8 mouse cellular contexts compared by ENCODE assay signal in genomic region chr14:34821131-34821790, GRCm38 (mm10). TPM values are rescaled to one million over a fixed set of nuclear protein-coding genes. Genes with fewer than 3 reads are reported as not detected.
DNase-seq lines count a peak whose midpoint lies in the region; ATAC-seq lines count a peak whose summit lies in the region.

No protein-coding gene starts in this region.

- H3K4me3 ChIP-seq in limb, embryonic 11.5 days (ENCODE audit: low read depth, low read length) = peak overlapping the region; percentile 39; the same call in 1 of the 2 replicates
- H3K4me3 ChIP-seq in stomach, embryonic 14.5 days (ENCODE audit: low read depth, low read length) = peak overlapping the region; percentile 45; the same call in 1 of the 2 replicates

- no peaks in the 10 kb centered on the region for H3K36me3 ChIP-seq in limb, embryonic 11.5 days (ENCODE audit: control insufficient read depth, insufficient read depth, low read length)
- H3K36me3 ChIP-seq in stomach, embryonic 14.5 days (ENCODE audit: control insufficient read depth, insufficient read depth, low read length) = no peaks in the 10 kb centered on the region

- no peak overlapping the region for H3K27ac ChIP-seq in limb, embryonic 11.5 days (replicated peaks; ENCODE audit: low read depth, low read length)
- no peak overlapping the region for H3K27ac ChIP-seq in stomach, embryonic 14.5 days (ENCODE audit: low read length)

- DNase-seq in cerebellum, postnatal 14 days = peak; percentile 19 to 27
- DNase-seq in cerebellum, adult 9-11 months = no peak
- peak; percentile 30 to 41 for DNase-seq in right cerebral cortex, postnatal 10 days (ENCODE audit: low spot score in 2 of 2)
- no peak for DNase-seq in right cerebral cortex, postnatal 14 days
- DNase-seq in limb, embryonic 11.5 days (ENCODE audit: low spot score) = peak; percentile 35
- no peak for DNase-seq in thymus, postnatal 25 days
- no peak for DNase-seq in thymus, adult 18-20 months

- no peaks in the 10 kb centered on the region for H3K9me3 ChIP-seq in limb, embryonic 11.5 days (ENCODE audit: control insufficient read depth, low read length)
- H3K9me3 ChIP-seq in stomach, embryonic 14.5 days (ENCODE audit: control insufficient read depth, low read depth, low read length) = no peaks in the 10 kb centered on the region

- no peak overlapping the region for H3K9ac ChIP-seq in limb, embryonic 11.5 days (ENCODE audit: low read length)
- H3K9ac ChIP-seq in stomach, embryonic 14.5 days (replicated peaks; ENCODE audit: low read depth, low read length) = no peak overlapping the region

- peaks cover 77% of the 10 kb centered on the region for H3K27me3 ChIP-seq in limb, embryonic 11.5 days (ENCODE audit: control insufficient read depth, insufficient read depth, low read length)
- peaks cover 68% of the 10 kb centered on the region for H3K27me3 ChIP-seq in stomach, embryonic 14.5 days (ENCODE audit: control insufficient read depth, insufficient read depth, low read length)

- H3K4me1 ChIP-seq in limb, embryonic 11.5 days (ENCODE audit: control insufficient read depth, insufficient read depth, low read length) = no peaks in the 10 kb centered on the region
- H3K4me1 ChIP-seq in stomach, embryonic 14.5 days (ENCODE audit: control insufficient read depth, insufficient read depth, low read length) = peaks cover 12% of the 10 kb centered on the region; the same call in 1 of the 2 replicates

- no peak overlapping the region for H3K4me2 ChIP-seq in limb, embryonic 11.5 days (ENCODE audit: low read depth, severe bottlenecking)
- H3K4me2 ChIP-seq in stomach, embryonic 14.5 days (replicated peaks; ENCODE audit: low read depth, low read length) = peak overlapping the region; percentile 86; the same call in 1 of the 2 replicates

- no peak for ATAC-seq in limb, embryonic 11.5 days (ENCODE audit: insufficient number of reproducible peaks, low FRiP score, low TSS enrichment, low read depth)
- no peak for ATAC-seq in stomach, embryonic 14.5 days (ENCODE audit: insufficient number of reproducible peaks, insufficient read depth, low FRiP score, low read depth)

- 1% methylated on average over 26 of the region's 26 CpGs for WGBS in limb, embryonic 11.5 days
- 4% methylated on average over 26 of the region's 26 CpGs for whole genome bisulfite sequencing in stomach, embryonic 14.5 days

RNA-seq across cellular contexts. Expression of gene Grid1, which starts 1.4 kb away (rescaled TPM):
- polyA plus RNA-seq in limb, embryonic 11.5 days (2014; fragmentation: Nextera tagmentation; extraction: Ambion mirVana) = 0.17 TPM in 1 of 2 replicates, not detected in the other
- polyA plus RNA-seq in stomach, embryonic 14.5 days (2014; fragmentation: Nextera tagmentation; extraction: Ambion mirVana) = 1.1 and 1.3 TPM in 2 replicates

Comparison
In these comparisons a context has a peak if more than half of its experiments do, and no peak if none do; other contexts are left out.
1. DNase-seq: peak in cerebellum, postnatal 14 days (2 of 2), right cerebral cortex, postnatal 10 days (2 of 2) and limb, embryonic 11.5 days (single experiment); none in cerebellum, adult 9-11 months (single experiment), right cerebral cortex, postnatal 14 days (single experiment), thymus, postnatal 25 days (single experiment) and thymus, adult 18-20 months (0 of 2).